Mouse (Mus musculus) common myeloid progenitor, adult 5-6 weeks (primary cell): Measurements from ENCODE around the gene Dyrk1a. TPM values are rescaled to one million over a fixed set of nuclear protein-coding genes. Genes with fewer than 3 reads are reported as not detected.

Experiments
- ATAC-seq: replicated peaks from 2 replicates; pipeline ENCODE4 v1.8.0; 2016; ENCODE audit warnings: low read depth, mild to moderate bottlenecking, moderate TSS enrichment, inconsistent platforms; ENCODE audit not compliant: poor library complexity, severe bottlenecking
- total RNA-seq: library from RNA; stranded (forward); fragments of 200-1000, 187-1606 nt; gene quantifications from 2 replicates; pipeline ENCODE4 v1.2.3, GENCODE M21; 2017

The Dyrk1a gene
- total RNA-seq, 1 experiment from 2014 or later: 77.1 TPM

DNA sequence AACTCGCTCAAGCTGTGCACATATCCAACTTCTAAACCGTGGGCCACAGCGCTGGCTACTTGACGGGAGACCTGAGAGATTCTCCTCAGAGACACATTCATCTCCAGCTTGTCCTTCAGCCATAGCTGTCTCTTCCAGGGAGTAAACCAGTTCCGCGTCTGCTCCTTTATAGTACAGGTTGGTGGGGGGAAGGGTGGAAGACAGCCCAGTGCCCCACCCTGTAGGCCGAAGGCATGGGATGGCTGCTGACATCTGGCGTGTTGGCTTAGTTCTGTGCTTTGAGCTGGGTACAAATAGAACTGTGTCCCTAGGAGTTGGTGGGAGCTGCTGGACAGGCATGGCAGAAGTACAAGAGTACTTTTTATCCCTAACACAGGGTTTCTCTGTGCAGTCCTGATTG lies 18.4 kb downstream of the Dyrk1a start:
- ATAC-seq: no peak

DNA sequence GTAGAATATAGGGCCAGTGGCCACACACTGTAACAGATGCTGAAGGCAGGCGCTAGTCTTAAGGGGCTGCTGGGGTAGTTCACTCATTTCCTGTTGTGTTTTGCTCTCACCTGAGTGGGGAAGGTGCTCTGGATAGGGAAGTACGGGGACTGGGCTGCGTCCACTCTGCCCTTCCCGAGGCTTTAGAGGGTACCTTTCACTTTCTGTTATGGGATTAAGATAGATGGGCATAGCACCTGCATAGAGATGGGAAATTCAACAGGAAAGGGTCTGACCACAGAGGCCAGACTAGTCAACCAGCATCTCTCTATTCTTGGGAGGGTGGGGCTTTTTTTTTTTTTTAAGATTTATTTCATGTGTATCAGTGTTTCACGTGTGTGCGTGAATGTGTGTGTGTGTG lies 19.2 kb downstream of the Dyrk1a start:
- ATAC-seq: peak; percentile 37

DNA sequence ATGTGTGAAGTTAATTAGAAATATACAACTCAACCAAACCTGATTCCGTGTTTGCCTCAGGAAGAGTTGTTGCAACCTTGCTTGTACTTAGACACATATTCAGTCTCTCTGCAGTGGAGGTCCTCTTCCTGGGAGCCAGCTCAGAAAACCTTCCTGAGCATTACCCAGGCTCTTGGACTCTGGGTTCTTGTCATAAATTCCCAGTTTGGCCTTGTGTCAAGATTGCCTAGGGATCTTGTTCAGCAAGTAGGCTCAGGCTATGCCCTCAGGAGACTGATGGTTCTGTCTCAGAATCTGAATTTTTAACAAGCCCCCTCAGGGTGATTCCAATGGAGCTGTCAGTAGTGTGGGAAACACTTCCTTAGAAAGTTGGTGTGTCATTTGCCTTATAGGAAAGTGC lies 19.8 kb downstream of the Dyrk1a start:
- ATAC-seq: no peak

GRCm38 (mm10) chr16:94590214-94590613 lies 20.4 kb downstream of the Dyrk1a start:
- ATAC-seq: no peak

GRCm38 (mm10) chr16:94590977-94591376 lies 21.2 kb downstream of the Dyrk1a start:
- no peak for ATAC-seq

DNA sequence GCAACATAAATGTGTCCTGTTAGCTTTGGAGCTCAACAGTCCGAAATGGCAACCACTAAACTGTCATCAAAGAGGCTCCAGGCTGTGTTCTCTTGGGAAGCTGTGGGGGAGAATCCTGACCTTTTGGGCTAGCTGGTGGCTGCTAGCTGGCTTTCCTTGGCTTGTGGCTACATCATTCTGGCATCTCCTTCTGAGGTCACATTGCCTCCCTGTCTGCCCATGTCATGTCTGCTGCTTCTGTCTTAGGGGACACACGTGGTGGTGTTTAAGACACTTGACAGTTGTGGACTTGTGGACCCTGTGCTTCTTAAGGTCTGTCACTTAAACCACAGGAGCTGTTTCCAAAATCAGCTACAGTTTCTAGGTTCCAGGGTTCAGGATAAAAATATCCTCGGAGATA lies 21.7 kb downstream of the Dyrk1a start:
- ATAC-seq: no peak

DNA sequence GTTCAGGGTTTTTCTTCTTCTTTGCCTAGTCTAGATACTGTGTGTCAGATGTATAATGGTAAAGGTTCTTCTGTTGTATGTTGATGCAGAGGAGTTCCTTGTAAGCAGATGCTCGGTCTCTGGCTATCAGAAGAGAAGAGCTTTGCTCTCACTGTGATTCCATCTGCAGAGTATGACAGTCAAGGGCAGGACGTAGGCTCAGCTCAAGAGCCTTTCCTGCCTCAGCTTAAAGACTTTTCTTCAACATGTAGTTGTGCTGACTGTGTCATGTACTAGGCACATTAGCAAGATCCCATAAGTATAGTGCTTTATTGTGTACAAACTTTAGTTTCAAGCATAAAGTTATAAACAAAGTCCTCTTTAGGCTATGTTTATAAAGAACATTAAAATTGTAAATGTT lies 26.8 kb downstream of the Dyrk1a start:
- no peak for ATAC-seq

GRCm38 (mm10) chr16:94597640-94598039 lies 27.8 kb downstream of the Dyrk1a start:
- peak; percentile 37; the same call in 1 of the 2 replicates for ATAC-seq

DNA sequence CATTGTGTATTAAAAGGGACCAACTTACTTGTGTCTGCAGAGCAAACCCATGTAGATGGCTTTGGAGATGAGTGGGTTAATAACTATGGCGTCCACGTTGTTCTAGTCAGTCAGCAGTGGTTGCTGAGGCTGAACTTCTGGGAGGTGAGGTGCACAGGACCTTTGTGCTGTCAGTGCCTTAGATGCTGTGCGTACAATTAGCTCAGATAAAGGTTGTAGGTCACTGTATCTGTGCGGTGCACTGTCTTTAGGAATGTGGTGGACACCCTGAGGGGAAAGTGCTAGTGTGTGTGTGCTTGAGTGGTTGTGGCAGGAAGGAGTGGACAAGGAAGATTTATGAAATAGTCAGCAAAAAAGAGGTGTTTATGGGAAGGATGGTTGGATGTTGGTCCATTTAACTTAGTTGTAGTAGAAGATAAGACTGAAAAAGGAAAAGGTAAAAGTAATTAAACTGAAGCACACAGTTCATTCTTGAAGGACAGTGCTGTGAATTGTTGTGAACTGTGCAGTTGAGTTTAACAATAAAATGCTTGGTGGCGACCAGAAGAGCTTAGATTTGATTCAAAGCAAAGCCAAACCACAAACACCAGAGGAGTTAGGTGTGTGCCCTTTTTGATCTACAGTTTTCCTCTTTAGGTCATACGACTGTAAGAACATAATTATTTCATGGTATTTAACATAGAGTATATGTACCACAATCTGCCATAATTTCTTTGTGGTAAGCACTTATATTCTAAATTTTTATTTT lies 30.3 kb downstream of the Dyrk1a start:
- 0 out of 2 replicates have a peak, but pooled peaks have one; percentile 11 for ATAC-seq

DNA sequence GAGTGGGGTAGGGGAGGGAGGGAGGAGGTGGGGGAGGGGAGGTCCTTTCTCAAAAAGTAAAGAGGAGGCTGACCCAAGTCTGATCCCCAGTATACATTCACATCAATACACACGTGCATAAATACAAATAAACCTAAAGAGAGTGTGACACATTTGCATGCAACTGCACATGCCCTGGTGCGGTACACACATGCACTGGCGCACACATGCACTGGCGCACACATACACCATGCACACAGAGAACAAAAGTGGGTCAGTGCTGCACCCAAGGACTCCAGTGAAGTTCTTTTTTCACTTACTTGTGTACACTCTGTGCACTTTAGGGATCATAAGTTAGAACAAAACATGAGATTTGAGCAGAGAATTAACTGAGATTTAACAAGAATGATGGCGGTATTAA lies 31.3 kb downstream of the Dyrk1a start:
- ATAC-seq: no peak

GRCm38 (mm10) chr16:94601540-94601953 lies 31.7 kb downstream of the Dyrk1a start:
- peak; percentile 78 for ATAC-seq

- ATAC-seq: no peak
Measured at GRCm38 (mm10) chr16:94602188-94602587, 32.4 kb downstream of the Dyrk1a start.

- ATAC-seq: no peak
Measured at GRCm38 (mm10) chr16:94602730-94603129, 32.9 kb downstream of the Dyrk1a start.

GRCm38 (mm10) chr16:94606169-94606568 lies 36.4 kb downstream of the Dyrk1a start:
- ATAC-seq: no peak

DNA sequence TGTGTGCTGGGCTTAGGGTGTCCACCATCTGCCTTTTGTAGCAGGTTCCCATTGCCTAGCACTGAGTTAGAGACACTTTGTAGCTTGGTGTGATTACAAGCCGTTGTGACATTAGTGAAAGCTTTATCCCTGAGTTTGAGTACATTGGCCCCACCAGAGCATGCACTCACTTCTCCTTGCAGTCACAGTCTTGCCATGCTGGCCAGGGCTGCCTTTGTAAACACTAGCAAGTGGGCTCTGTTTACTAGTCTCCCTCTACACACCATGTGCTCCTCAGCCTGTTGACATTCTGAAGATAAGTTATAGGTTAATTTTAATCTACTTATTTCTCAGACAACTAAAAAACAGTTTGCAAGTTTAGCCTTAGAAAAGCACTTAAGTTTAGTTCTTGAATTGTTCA lies 37.7 kb downstream of the Dyrk1a start:
- ATAC-seq: no peak

DNA sequence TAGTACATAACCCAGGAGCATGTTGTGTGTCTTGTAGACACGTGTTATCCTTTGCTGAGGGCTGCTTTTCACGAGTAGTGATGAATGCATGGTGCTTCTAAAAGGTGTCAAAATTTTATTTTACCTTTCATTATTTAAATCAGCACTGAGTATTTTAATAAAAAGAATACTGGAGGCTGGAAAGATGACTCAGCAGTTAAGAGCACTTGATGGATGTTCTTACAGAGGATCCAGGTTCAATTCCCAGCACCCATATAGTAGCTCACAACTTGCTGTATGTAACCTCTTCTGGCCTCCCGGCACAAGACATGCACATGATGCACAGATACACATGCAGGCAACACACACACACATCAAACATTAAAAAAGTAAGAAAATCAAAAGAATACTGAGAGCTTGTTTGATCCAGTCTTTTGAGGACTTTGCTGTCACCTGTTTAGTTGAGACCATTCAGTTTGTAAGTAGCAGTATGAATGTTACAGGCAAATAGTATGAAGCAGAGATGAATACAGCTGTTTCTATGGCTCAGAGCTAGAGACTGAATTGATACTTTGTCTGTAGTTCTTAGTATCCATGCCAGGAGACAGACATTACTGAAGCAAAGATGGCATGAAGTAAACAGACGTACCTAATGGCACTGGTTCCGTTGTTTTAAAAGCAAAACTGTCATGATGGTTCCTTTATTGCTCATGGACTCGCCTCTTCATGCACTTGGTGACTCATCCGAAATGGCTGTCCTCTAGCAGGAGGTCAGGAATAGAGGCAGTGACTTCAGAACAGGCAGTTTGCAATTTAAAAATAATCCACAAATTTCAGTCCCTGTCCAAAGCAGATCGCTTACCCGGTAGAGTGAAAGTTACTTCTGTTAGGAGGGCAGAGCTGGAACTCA lies 39.1 kb downstream of the Dyrk1a start:
- no peak for ATAC-seq

- no peak for ATAC-seq
Measured at GRCm38 (mm10) chr16:94612573-94612972, 42.8 kb downstream of the Dyrk1a start.

GRCm38 (mm10) chr16:94617255-94617654 lies 47.4 kb downstream of the Dyrk1a start:
- ATAC-seq: no peak

DNA sequence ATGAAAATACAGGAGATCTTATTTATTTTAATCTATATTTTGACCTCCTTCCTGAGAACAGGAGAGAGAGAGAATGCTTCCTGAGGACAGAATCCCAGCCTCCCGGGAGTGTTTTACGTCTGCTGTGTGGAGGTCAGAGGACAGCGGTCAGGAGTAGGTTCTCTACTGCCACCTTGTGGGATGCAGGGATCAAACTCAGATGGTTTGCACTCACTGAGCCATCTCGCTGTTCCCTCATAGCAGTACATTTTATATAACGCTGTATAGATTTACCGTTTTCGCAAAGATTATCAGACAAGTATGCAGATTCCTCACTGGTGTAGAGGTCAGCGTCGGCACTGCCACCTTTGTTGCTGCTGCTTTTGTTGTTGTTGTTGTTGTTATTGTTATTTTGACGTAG lies 48.7 kb downstream of the Dyrk1a start:
- ATAC-seq: peak; percentile 90

- no peak for ATAC-seq
Measured at GRCm38 (mm10) chr16:94619301-94619700, 49.5 kb downstream of the Dyrk1a start.

DNA sequence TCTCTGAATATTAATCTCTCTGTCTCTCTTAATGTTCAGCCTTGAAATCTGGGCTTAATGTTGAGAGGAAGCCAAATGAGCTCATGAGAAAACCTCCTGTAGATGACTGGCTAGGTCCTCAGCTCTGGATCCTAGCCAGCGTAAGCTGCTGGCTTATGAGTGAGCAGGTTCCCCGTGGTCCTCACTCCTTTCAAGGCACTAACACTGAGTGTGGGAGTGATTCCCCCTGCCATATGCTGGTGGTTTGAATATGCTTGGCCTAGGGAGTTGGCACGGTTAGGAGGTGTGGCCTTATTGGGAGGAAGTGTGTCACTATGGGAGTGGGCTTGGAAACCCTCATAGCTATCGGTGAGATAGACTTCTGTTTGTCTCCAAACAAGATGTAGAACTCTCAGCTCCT lies 55.1 kb downstream of the Dyrk1a start:
- 0 out of 2 replicates have a peak, but pooled peaks have one; percentile 20 for ATAC-seq
